Mouse (Mus musculus): ENCODE results near the gene Zfp536. TPM values are rescaled to one million over a fixed set of nuclear protein-coding genes. Genes with fewer than 3 reads are reported as not detected.

The Zfp536 gene
- polyA plus RNA-seq, 1 experiment from 2014 or later, result 34.5 TPM

DNA sequence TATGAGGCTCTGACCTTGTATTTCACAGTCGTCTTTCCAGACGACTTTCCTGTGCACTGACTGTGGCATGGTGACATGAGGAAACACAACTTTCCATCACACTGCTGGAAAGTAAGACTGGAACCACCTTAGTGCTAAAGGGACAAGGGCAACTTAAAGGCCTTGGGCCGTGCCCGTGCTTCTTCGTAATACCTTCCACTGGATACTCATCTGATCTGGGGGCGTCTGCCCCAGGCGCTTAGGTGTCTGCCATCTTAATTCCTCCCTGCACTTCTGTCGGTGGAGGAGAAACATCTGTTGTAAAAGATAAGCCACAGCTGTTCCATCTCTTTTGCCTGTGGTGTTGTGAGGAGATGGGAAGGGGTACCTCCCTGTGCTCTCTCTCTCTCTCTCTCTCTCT lies 299.2 kb downstream of the Zfp536 start:
- H3K36me3 ChIP-seq, result 0 out of 2 replicates have a peak, but pooled peaks cover under 1% of the 10 kb centered on the region
- 73% methylated on average over 8 of the region's 8 CpGs for WGBS
- no peak overlapping the region for H3K4me3 ChIP-seq (replicated peaks)
- peaks cover 4% of the 10 kb centered on the region for H3K4me1 ChIP-seq
- no peaks in the 10 kb centered on the region for H3K27me3 ChIP-seq (replicated peaks)
- no peak overlapping the region for H3K4me2 ChIP-seq
- H3K9ac ChIP-seq (replicated peaks), result no peak overlapping the region
- H3K9me3 ChIP-seq (replicated peaks), result no peaks in the 10 kb centered on the region
- H3K27ac ChIP-seq (replicated peaks), result no peak overlapping the region
- ATAC-seq (ENCODE audit: low FRiP score), result no peak

DNA sequence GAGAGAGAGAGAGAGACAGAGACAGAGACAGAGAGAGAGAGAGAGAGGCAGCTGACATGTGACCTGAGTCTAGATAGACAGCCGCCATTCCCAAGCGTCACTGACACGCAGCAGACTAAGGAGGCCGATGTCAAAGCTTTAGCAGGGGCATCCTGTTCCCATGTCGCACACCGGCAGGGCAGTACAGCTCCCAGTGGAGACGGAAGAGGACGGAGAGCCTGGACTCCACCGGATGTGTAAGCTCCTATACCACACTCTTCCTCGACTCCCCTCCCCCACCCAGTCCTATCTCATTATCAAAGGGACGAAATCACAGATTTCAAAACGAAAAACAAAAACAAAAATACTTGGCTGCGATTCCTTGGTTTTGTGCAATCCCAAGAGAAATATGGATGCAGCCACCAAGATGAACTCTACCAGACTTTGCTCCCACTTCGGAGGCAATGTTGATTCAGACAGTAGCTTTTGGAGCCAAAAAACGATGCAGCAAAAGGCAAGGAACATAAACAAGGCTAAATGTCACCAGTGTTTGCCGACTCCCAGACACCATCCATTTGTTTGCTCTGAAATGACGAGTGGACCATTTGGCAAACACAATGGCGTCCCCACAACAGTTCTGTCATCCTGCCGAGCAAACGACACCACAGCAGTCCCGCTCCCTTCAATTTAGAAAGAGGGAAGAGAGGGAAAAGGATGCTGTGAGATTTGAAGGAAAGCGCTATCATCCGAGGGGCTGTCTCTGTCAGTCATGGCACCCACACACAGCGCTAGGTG lies 299.9 kb downstream of the Zfp536 start:
- H3K9ac ChIP-seq (replicated peaks), result no peak overlapping the region
- ATAC-seq (ENCODE audit: low FRiP score), result no peak
- H3K4me3 ChIP-seq (replicated peaks), result no peak overlapping the region
- 58% methylated on average over 24 of the region's 24 CpGs for WGBS
- no peaks in the 10 kb centered on the region for H3K9me3 ChIP-seq (replicated peaks)
- H3K36me3 ChIP-seq, result no peaks in the 10 kb centered on the region
- no peaks in the 10 kb centered on the region for H3K27me3 ChIP-seq (replicated peaks)
- no peak overlapping the region for H3K27ac ChIP-seq (replicated peaks)
- H3K4me2 ChIP-seq, result no peak overlapping the region
- peaks cover 4% of the 10 kb centered on the region for H3K4me1 ChIP-seq

- H3K9me3 ChIP-seq (replicated peaks), result no peaks in the 10 kb centered on the region
- no peak overlapping the region for H3K27ac ChIP-seq (replicated peaks)
- no peaks in the 10 kb centered on the region for H3K36me3 ChIP-seq
- no peak overlapping the region for H3K9ac ChIP-seq (replicated peaks)
- no peak overlapping the region for H3K4me3 ChIP-seq (replicated peaks)
- H3K27me3 ChIP-seq (replicated peaks), result no peaks in the 10 kb centered on the region
- WGBS, result 59% methylated on average over 8 of the region's 8 CpGs
- peaks cover 8% of the 10 kb centered on the region for H3K4me1 ChIP-seq
- ATAC-seq (ENCODE audit: low FRiP score), result no peak
- no peak overlapping the region for H3K4me2 ChIP-seq
Measured at GRCm38 (mm10) chr7:37471726-37472125, 301.7 kb downstream of the Zfp536 start.

DNA sequence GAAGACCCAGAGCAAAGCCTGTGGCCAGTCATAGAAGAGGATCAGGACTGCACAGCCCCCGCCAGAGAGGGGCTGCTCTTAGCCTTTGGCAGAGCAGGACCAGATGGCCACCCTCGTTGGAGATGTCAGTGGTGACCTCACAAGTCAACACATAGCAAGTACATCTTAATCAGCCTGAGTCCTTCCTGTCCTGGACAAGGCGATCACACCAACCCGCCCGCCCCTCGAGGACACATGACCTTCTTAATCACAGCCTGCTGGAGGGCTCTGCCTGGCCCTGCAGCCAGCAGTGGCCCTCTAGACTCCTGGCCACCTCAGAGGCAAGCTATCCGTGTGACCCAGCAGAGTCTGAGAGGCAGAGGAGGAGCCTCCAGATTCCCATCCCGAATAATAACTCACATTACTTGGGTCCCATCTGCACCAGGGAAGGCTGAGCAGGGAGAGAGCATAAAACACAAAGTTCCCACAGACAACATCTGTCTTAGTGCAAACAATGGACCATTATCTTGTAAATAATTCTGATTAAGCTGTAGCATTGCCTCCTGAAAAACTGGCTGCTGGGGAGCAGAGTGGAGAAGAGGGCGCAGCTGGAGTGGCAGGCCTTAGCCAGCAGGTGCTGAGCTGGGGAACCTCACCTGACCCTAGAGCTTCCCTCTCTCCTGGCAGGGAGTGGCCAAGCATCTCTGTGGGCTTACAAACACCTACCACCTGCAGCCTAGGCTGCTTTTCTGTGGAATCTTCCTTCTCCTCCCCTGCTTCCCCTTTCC lies 306.8 kb downstream of the Zfp536 start:
- Histone ChIP-seq H3K9ac (replicated peaks) (no peak overlapping the region), H3K36me3 (no peaks in the 10 kb centered on the region), H3K27me3 (replicated peaks) (no peaks in the 10 kb centered on the region), H3K4me3 (replicated peaks) (no peak overlapping the region), H3K4me1 (peaks cover 19% of the 10 kb centered on the region), H3K27ac (replicated peaks) (no peak overlapping the region), H3K9me3 (replicated peaks) (no peaks in the 10 kb centered on the region), H3K4me2 (no peak overlapping the region)
- 55% methylated on average over 9 of the region's 9 CpGs for WGBS
- no peak; the same call in 1 of the 2 replicates for ATAC-seq (ENCODE audit: low FRiP score)

GRCm38 (mm10) chr7:37464186-37464721 lies 309.2 kb downstream of the Zfp536 start:
- Histone ChIP-seq H3K4me3 (replicated peaks) (no peak overlapping the region), H3K4me2 (no peak overlapping the region), H3K9ac (replicated peaks) (no peak overlapping the region), H3K27me3 (replicated peaks) (no peaks in the 10 kb centered on the region), H3K36me3 (no peaks in the 10 kb centered on the region), H3K4me1 (peaks cover 19% of the 10 kb centered on the region), H3K27ac (replicated peaks) (no peak overlapping the region), H3K9me3 (replicated peaks) (no peaks in the 10 kb centered on the region)
- no peak for ATAC-seq (ENCODE audit: low FRiP score)
- WGBS, result 32% methylated on average over 7 of the region's 7 CpGs

DNA sequence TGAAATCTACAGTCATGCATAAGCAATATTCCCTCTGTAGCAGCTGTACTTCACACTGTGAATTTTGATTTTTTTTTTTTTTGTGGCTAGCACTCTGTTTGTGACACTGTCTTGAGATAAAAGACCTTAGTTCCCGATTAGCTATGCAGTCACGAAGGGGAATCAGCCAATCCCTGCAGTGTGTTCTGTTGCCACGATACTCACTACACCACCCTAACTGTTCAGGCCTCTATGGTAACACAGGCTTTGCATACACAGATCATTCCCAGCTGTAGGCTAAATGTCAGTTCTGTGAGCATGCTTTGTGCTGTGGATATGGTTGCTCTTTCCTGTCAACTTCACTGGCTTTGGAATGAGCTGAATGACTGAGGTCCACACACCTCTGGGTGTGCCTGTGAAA lies 325.9 kb downstream of the Zfp536 start:
- H3K9ac ChIP-seq (replicated peaks), result no peak overlapping the region
- no peak overlapping the region for H3K4me2 ChIP-seq
- H3K36me3 ChIP-seq, result no peaks in the 10 kb centered on the region
- no peaks in the 10 kb centered on the region for H3K4me1 ChIP-seq
- WGBS, result 68% methylated on average over 3 of the region's 3 CpGs
- H3K4me3 ChIP-seq (replicated peaks), result no peak overlapping the region
- H3K9me3 ChIP-seq (replicated peaks), result no peaks in the 10 kb centered on the region
- no peaks in the 10 kb centered on the region for H3K27me3 ChIP-seq (replicated peaks)
- no peak overlapping the region for H3K27ac ChIP-seq (replicated peaks)
- ATAC-seq (ENCODE audit: low FRiP score), result no peak

- 79% methylated on average over 13 of the region's 13 CpGs for WGBS
- Histone ChIP-seq H3K36me3 (no peaks in the 10 kb centered on the region), H3K4me3 (replicated peaks) (no peak overlapping the region), H3K9me3 (replicated peaks) (no peaks in the 10 kb centered on the region), H3K27me3 (replicated peaks) (no peaks in the 10 kb centered on the region), H3K4me2 (no peak overlapping the region), H3K9ac (replicated peaks) (no peak overlapping the region), H3K27ac (replicated peaks) (no peak overlapping the region), H3K4me1 (peaks cover 6% of the 10 kb centered on the region)
- no peak for ATAC-seq (ENCODE audit: low FRiP score)
Measured at GRCm38 (mm10) chr7:37439912-37440311, 333.5 kb downstream of the Zfp536 start.

DNA sequence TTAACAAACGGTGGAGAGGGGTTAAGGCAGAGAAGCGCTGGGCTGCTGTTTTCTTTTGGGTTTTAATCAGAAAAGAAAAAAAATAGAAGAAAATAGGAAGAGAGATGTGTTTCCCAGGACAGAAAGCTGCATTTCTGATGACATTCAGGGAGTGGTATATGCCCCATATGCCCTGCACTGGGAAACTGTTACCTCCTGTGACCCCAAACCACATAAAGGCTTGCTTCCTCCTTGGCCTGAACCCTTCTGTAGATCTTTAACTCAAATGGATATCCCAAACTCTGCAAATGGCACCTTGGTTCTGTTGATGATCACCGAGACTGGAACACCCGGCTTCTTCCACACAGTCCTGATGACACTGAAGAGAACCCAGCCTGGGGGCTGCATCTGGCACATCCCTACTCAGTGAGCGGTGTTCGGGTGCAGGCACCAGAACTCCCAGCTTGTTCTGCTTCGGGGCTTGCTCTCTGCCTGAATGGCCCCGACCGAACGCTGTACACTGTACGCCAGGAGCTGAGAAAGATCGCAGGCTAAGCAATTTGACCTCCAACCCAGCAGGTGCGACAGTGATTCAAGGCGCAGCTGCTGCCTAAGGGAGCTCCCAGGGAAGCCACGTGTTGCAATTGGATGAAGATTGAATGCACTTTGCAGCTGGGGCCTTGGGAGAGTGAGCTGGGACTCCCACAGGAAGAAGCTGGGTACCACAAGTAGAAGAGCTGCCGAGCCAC lies 334.2 kb downstream of the Zfp536 start:
- H3K4me3 ChIP-seq (replicated peaks), result no peak overlapping the region
- H3K27ac ChIP-seq (replicated peaks), result no peak overlapping the region
- no peaks in the 10 kb centered on the region for H3K36me3 ChIP-seq
- H3K27me3 ChIP-seq (replicated peaks), result no peaks in the 10 kb centered on the region
- peak overlapping the region; percentile 19; the same call in 1 of the 2 replicates for H3K4me2 ChIP-seq
- peak; percentile 45; the same call in 1 of the 2 replicates for ATAC-seq (ENCODE audit: low FRiP score)
- no peaks in the 10 kb centered on the region for H3K9me3 ChIP-seq (replicated peaks)
- H3K9ac ChIP-seq (replicated peaks), result no peak overlapping the region
- peaks cover 6% of the 10 kb centered on the region for H3K4me1 ChIP-seq
- WGBS, result 26% methylated on average over 16 of the region's 16 CpGs

DNA sequence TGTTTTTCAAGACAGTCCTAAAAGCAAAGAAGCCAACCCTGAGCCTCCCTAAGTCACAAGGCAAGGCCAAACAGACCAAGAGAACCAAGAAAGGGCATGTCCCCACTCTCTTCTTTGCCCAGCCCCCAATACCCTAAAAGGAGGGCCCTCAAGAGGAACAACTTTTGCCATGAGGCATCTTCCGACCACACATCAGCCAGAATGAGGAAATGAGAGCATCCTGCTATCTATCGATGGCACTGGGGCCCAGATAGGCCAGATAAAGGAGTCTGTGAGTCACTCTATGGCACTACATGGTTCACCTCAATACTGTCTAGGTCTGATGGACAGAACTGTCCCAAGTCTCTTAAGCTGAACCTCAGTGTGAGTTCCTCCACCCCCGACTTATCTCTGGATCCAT lies 335.6 kb downstream of the Zfp536 start:
- Histone ChIP-seq H3K4me2 (no peak overlapping the region), H3K27me3 (replicated peaks) (no peaks in the 10 kb centered on the region), H3K4me3 (replicated peaks) (no peak overlapping the region), H3K36me3 (no peaks in the 10 kb centered on the region), H3K4me1 (peaks cover 6% of the 10 kb centered on the region), H3K9ac (replicated peaks) (no peak overlapping the region), H3K27ac (replicated peaks) (no peak overlapping the region), H3K9me3 (replicated peaks) (no peaks in the 10 kb centered on the region)
- no peak for ATAC-seq (ENCODE audit: low FRiP score)
- 86% methylated on average over 3 of the region's 3 CpGs for WGBS

- H3K4me1 ChIP-seq, result 0 out of 2 replicates have a peak, but pooled peaks cover 4% of the 10 kb centered on the region
- H3K4me3 ChIP-seq (replicated peaks), result no peak overlapping the region
- WGBS, result 51% methylated on average over 7 of the region's 7 CpGs
- ATAC-seq (ENCODE audit: low FRiP score), result no peak
- no peak overlapping the region for H3K27ac ChIP-seq (replicated peaks)
- no peak overlapping the region for H3K4me2 ChIP-seq
- H3K36me3 ChIP-seq, result no peaks in the 10 kb centered on the region
- H3K27me3 ChIP-seq (replicated peaks), result no peaks in the 10 kb centered on the region
- H3K9ac ChIP-seq (replicated peaks), result no peak overlapping the region
- no peaks in the 10 kb centered on the region for H3K9me3 ChIP-seq (replicated peaks)
Measured at GRCm38 (mm10) chr7:37433156-37433555, 340.3 kb downstream of the Zfp536 start.

DNA sequence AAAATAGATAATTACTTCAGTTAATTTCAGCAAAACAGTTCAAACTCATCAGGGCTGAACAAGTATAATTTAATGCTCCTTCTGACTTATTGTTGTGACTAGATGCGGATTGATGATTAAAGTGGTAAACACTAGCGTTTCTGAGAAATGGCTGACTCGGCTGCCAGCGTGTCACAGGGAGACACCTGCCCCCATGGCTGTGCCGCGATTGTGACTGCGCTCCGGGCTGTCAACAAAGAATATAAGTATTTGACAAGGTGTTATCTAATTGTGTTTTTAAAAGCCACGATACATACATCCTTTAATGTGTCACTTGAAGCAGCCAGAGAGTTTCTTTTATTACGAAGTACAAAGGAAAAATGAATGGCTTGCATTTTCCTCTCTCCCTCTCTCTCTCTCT lies 342.0 kb downstream of the Zfp536 start:
- Histone ChIP-seq H3K4me2 (no peak overlapping the region), H3K9me3 (replicated peaks) (no peaks in the 10 kb centered on the region), H3K27me3 (replicated peaks) (no peaks in the 10 kb centered on the region), H3K36me3 (no peaks in the 10 kb centered on the region), H3K4me3 (replicated peaks) (no peak overlapping the region), H3K9ac (replicated peaks) (no peak overlapping the region), H3K4me1 (0 out of 2 replicates have a peak, but pooled peaks cover 4% of the 10 kb centered on the region), H3K27ac (replicated peaks) (no peak overlapping the region)
- no peak for ATAC-seq (ENCODE audit: low FRiP score)
- WGBS, result 60% methylated on average over 10 of the region's 10 CpGs
